Mouse (Mus musculus) embryo, embryonic 11 days (tissue): ENCODE measurements around the gene Smim22.
A peak's percentile ranks its signal among the peaks of the same experiment; 100 is the strongest.

Source experiments
- DNase-seq: peaks from one replicate; pipeline ENCODE4 v3.0.0-alpha.2; 2015

Smim22 gene

GRCm38 (mm10) chr16:5010371-5010935, 3.4 kb downstream of the Smim22 start:
- no peak for DNase-seq

- no peak for DNase-seq
Measured at GRCm38 (mm10) chr16:5011285-5011684, 4.2 kb downstream of the Smim22 start.

GRCm38 (mm10) chr16:5012036-5013005, 5.2 kb downstream of the Smim22 start:
- DNase-seq: peak; percentile 5

- DNase-seq: peak; percentile 99
Measured at GRCm38 (mm10) chr16:5013054-5013838, 6.2 kb downstream of the Smim22 start, which contains the start of gene Rogdi. Gene Rogdi, minus strand, starts transcription at chr16:5013553.

GRCm38 (mm10) chr16:5014578-5014977, 7.5 kb downstream of the Smim22 start:
- no peak for DNase-seq

GRCm38 (mm10) chr16:5024021-5024420, 16.9 kb downstream of the Smim22 start:
- DNase-seq: no peak

- DNase-seq: no peak
Measured at GRCm38 (mm10) chr16:5029847-5030246, 22.8 kb downstream of the Smim22 start.

GRCm38 (mm10) chr16:5035591-5035990, 28.5 kb downstream of the Smim22 start:
- no peak for DNase-seq

- no peak for DNase-seq
Measured at GRCm38 (mm10) chr16:5036649-5037234, 29.7 kb downstream of the Smim22 start.

- no peak for DNase-seq
Measured at GRCm38 (mm10) chr16:5045322-5045721, 38.2 kb downstream of the Smim22 start.

GRCm38 (mm10) chr16:5049182-5049773, 42.2 kb downstream of the Smim22 start:
- DNase-seq: no peak

GRCm38 (mm10) chr16:5049774-5050234, 42.7 kb downstream of the Smim22 start, which contains the start of the genes Glyr1 and Ubn1:
Gene Glyr1, minus strand, starts transcription at chr16:5049863.
Gene Ubn1, plus strand, starts transcription at chr16:5050057.
- peak; percentile 100 for DNase-seq

GRCm38 (mm10) chr16:5050251-5051110, 43.4 kb downstream of the Smim22 start:
- peak; percentile 81 for DNase-seq
